Mouse (Mus musculus): ENCODE results near the gene Ssbp2.

GRCm38 (mm10) chr13:91459896-91460620, at the start of gene Ssbp2:
- TF ChIP-seq CTCF (IDR thresholded peaks at IDR 0.05; ENCODE audit: insufficient read depth, low read length) (no peak), POLR2A (IDR thresholded peaks at IDR 0.05; ENCODE audit: borderline replicate concordance, extremely low read depth, low read depth, low read length) (peak; percentile 6; the same call in 1 of the 2 replicates)
